Mouse (Mus musculus) cerebellum, adult 2 months (tissue): ENCODE results near the gene Ift46.

Experiments
- CTCF ChIP-seq: fragments of 200-500 bp; IDR thresholded peaks from 2 replicates; pipeline ENCODE4 v1.5.1; 2011; ENCODE audit warnings: low read depth, mild to moderate bottlenecking, control low read depth, low read length, moderate library complexity, borderline replicate concordance; ENCODE audit not compliant: insufficient read depth
- POLR2A ChIP-seq: fragments of 200-500 bp; IDR thresholded peaks from 2 replicates; pipeline ENCODE4 v1.6.1; 2011; ENCODE audit warnings: low read length, control low read depth, borderline replicate concordance; ENCODE audit not compliant: insufficient read depth

DNA sequence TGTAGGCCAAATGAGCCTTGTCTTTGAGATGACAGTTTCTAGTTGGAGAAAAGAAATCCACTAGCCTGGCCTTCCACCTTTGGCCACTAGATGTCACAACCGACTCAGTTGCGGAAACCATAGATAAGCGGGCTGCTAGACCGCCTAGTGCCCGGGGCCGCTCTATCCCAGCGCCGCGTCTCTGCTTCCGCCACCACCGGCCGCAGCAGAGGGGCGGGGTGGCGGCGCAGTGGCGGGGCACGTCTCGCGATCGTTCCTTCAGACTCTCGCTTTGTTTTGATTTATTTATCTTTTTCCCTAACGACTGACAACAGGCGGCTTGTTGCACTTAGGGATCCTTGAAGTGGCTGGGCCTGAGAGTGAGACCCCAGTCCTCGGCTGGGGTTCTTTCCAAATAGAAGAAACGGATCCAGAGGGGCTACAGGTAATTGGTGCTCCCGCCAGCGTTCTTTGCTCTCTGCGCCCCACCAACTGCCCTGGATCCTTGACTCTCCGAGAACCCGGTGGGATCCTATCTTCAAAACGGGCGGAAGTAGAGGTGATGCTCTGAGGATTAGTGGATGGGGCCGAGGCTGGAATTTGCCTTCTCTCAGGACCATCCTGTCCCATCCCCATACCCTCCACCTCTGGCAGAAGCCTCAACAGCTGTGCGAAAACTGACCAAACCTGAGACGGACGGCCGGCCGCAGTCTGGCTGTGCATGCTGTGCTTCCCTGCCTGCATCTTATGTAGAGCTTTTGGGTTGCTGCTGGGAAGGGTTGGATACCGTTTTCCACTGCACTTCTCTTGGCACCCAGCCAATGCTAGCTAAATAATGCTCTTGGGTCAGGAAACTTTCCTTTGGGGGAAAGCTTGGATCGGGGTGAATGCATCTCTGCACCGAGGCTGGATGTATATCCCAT, 5.3 kb downstream of the Ift46 start:
- TF ChIP-seq CTCF, result peak; percentile 77
- peak; percentile 84 for TF ChIP-seq POLR2A
